Mouse (Mus musculus): ENCODE results near the gene Syndig1l. TPM values are rescaled to one million over a fixed set of nuclear protein-coding genes. Genes with fewer than 3 reads are reported as not detected.

The Syndig1l gene
- polyA plus RNA-seq (2014; fragmentation: Nextera tagmentation; extraction: Ambion mirVana) = 0.07 and 0.18 TPM in 2 replicates

- H3K9ac ChIP-seq (ENCODE audit: low read depth, low read length) = peak within 1 kb of the TSS; percentile 41
- H3K27me3 ChIP-seq (replicated peaks; ENCODE audit: control insufficient read depth, insufficient read depth, low read length) = peaks cover 34% of the 10 kb centered on the region
- no peaks in the 10 kb centered on the region for H3K4me1 ChIP-seq (ENCODE audit: control insufficient read depth, insufficient read depth, low read length)
- no peaks in the 10 kb centered on the region for H3K9me3 ChIP-seq (ENCODE audit: control insufficient read depth, low read length)
- peak within 1 kb of the TSS; percentile 52 for H3K4me3 ChIP-seq (ENCODE audit: low read depth, low read length)
- no peak within 1 kb of the TSS for H3K27ac ChIP-seq (replicated peaks; ENCODE audit: low read depth, low read length)
- peak within 1 kb of the TSS; percentile 93 for H3K4me2 ChIP-seq (ENCODE audit: low read depth, low read length)
- 4% methylated on average over 2 of the region's 79 CpGs for whole genome bisulfite sequencing
- no peaks in the 10 kb centered on the region for H3K36me3 ChIP-seq (ENCODE audit: control insufficient read depth, insufficient read depth, low read length)
- DNase-seq (ENCODE audit: low spot score) (peak; percentile 68), ATAC-seq (ENCODE audit: low read depth) (peak; percentile 76)
Measured at GRCm38 (mm10) chr12:84698319-84699081, at the start of gene Syndig1l. Syndig1l (minus strand) TSS chr12:84698831.

DNA sequence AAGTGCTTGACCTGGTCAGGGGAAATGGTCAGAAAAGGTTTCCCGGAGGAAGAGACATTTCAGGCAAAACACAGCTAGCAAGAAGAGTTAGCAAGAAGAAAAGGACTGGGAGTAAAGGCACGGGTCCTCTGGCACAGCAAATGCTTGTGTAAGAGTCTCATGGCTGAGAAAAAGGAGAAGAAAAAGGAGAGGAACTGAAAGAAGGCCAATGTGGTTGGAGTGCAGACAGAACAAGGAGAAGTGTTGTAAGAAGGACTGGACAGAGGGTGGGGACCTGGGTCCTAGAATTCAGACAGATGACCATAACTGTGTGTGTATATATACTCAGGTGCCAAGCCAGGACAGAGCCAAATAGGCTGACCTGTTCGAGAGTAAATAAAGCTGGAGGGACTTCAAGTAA, 49.5 kb upstream of the Syndig1l start:
- no peak overlapping the region for H3K4me3 ChIP-seq (ENCODE audit: low read depth, low read length)
- 72% methylated on average over 3 of the region's 3 CpGs for WGBS
- no peak overlapping the region for H3K9ac ChIP-seq (ENCODE audit: low read depth, low read length)
- no peaks in the 10 kb centered on the region for H3K4me1 ChIP-seq (ENCODE audit: control insufficient read depth, insufficient read depth, low read length)
- H3K4me2 ChIP-seq (ENCODE audit: low read depth, low read length) = no peak overlapping the region
- DNase-seq (ENCODE audit: low spot score) (no peak), ATAC-seq (ENCODE audit: low read depth) (no peak)
- H3K36me3 ChIP-seq (ENCODE audit: control insufficient read depth, insufficient read depth, low read length) = no peaks in the 10 kb centered on the region
- no peaks in the 10 kb centered on the region for H3K9me3 ChIP-seq (ENCODE audit: control insufficient read depth, low read length)
- H3K27ac ChIP-seq (replicated peaks; ENCODE audit: low read depth, low read length) = no peak overlapping the region
- H3K27me3 ChIP-seq (replicated peaks; ENCODE audit: control insufficient read depth, insufficient read depth, low read length) = no peaks in the 10 kb centered on the region

- ATAC-seq (ENCODE audit: low read depth) (no peak), DNase-seq (ENCODE audit: low spot score) (no peak)
- H3K27me3 ChIP-seq (replicated peaks; ENCODE audit: control insufficient read depth, insufficient read depth, low read length) = no peaks in the 10 kb centered on the region
- 50% methylated on average over 4 of the region's 4 CpGs for WGBS
- H3K4me1 ChIP-seq (ENCODE audit: control insufficient read depth, insufficient read depth, low read length) = no peaks in the 10 kb centered on the region
- no peak overlapping the region for H3K4me3 ChIP-seq (ENCODE audit: low read depth, low read length)
- H3K9ac ChIP-seq (ENCODE audit: low read depth, low read length) = no peak overlapping the region
- H3K4me2 ChIP-seq (ENCODE audit: low read depth, low read length) = no peak overlapping the region
- H3K36me3 ChIP-seq (ENCODE audit: control insufficient read depth, insufficient read depth, low read length) = no peaks in the 10 kb centered on the region
- H3K27ac ChIP-seq (replicated peaks; ENCODE audit: low read depth, low read length) = no peak overlapping the region
- no peaks in the 10 kb centered on the region for H3K9me3 ChIP-seq (ENCODE audit: control insufficient read depth, low read length)
Measured at GRCm38 (mm10) chr12:84745700-84746099, 47.1 kb upstream of the Syndig1l start.

DNA sequence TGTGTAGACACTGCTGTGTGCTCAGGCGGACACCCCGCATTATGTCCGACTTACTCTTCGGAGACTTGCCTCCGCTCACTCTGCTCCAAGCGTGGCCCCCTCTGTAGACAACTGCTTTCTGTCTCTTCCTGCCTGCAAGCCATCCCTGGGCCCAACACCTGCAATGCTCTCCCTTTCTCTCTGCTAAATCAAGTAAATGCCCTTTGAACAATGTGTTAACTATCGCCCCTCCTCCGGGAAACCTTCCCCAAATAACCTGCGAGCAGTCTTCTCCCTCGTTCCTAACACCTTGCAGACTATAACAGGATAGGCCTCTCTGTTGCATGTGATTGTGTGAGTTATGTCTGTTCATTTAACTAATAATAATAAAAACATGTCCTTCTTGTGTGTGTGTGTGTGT, 44.9 kb upstream of the Syndig1l start:
- 86% methylated on average over 10 of the region's 10 CpGs for WGBS
- DNase-seq (ENCODE audit: low spot score) (no peak), ATAC-seq (ENCODE audit: low read depth) (no peak)
- no peaks in the 10 kb centered on the region for H3K27me3 ChIP-seq (replicated peaks; ENCODE audit: control insufficient read depth, insufficient read depth, low read length)
- no peak overlapping the region for H3K4me2 ChIP-seq (ENCODE audit: low read depth, low read length)
- no peaks in the 10 kb centered on the region for H3K36me3 ChIP-seq (ENCODE audit: control insufficient read depth, insufficient read depth, low read length)
- no peak overlapping the region for H3K4me3 ChIP-seq (ENCODE audit: low read depth, low read length)
- no peaks in the 10 kb centered on the region for H3K4me1 ChIP-seq (ENCODE audit: control insufficient read depth, insufficient read depth, low read length)
- no peak overlapping the region for H3K9ac ChIP-seq (ENCODE audit: low read depth, low read length)
- no peak overlapping the region for H3K27ac ChIP-seq (replicated peaks; ENCODE audit: low read depth, low read length)
- no peaks in the 10 kb centered on the region for H3K9me3 ChIP-seq (ENCODE audit: control insufficient read depth, low read length)

DNA sequence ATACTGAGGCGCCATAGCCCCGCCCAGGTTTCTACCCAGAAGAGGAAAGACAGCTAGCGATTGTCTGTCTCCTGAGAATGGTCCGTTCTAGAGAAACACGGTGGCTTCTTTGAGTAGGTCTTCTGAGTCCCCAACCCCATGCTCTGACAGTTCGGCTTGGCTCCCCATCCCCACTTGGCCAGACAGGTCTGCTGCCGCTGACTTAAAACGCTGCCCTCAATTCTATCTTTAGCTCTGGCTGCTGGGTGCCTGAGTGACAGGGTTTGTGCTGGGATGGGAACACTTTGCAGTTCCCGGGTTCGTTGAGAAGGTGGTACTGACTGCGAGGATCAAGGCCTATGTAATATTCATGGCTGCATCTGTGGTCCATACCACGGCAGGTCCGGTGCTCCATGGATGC, 34.7 kb upstream of the Syndig1l start:
- H3K36me3 ChIP-seq (ENCODE audit: control insufficient read depth, insufficient read depth, low read length) = no peaks in the 10 kb centered on the region

DNA sequence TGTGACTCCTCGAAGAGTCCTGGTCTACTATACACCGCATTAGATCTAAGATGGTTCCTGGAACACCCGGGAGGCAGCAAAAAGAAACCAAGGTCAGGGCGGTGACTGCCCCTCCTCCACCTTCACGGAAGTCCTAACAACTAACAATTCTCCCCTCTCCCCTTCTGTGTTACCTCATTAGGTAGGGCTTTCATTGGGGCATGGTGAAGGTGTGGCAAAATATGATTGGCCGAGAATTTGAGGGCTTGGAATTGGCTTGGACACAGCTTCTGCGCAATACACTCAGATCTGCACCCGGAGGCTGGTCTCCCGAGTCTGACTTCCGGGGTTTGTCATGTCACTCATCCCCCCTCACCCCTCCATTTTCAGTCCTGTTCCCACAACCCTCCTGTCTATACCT, 29.8 kb upstream of the Syndig1l start:
- Histone ChIP-seq H3K27me3 (replicated peaks; ENCODE audit: control insufficient read depth, insufficient read depth, low read length) (no peaks in the 10 kb centered on the region), H3K27ac (replicated peaks; ENCODE audit: low read depth, low read length) (no peak overlapping the region), H3K9ac (ENCODE audit: low read depth, low read length) (no peak overlapping the region), H3K4me1 (ENCODE audit: control insufficient read depth, insufficient read depth, low read length) (no peaks in the 10 kb centered on the region), H3K9me3 (ENCODE audit: control insufficient read depth, low read length) (no peaks in the 10 kb centered on the region), H3K4me3 (ENCODE audit: low read depth, low read length) (no peak overlapping the region), H3K36me3 (ENCODE audit: control insufficient read depth, insufficient read depth, low read length) (no peaks in the 10 kb centered on the region), H3K4me2 (ENCODE audit: low read depth, low read length) (no peak overlapping the region)
- ATAC-seq (ENCODE audit: low read depth) (no peak), DNase-seq (ENCODE audit: low spot score) (no peak)
- 93% methylated on average over 10 of the region's 10 CpGs for WGBS

More for the DNA sequence above, 34.7 kb upstream of the Syndig1l start:
- H3K9ac ChIP-seq (ENCODE audit: low read depth, low read length) = no peak overlapping the region
- no peak overlapping the region for H3K4me3 ChIP-seq (ENCODE audit: low read depth, low read length)
- H3K4me2 ChIP-seq (ENCODE audit: low read depth, low read length) = no peak overlapping the region
- no peaks in the 10 kb centered on the region for H3K9me3 ChIP-seq (ENCODE audit: control insufficient read depth, low read length)
- whole genome bisulfite sequencing = 70% methylated on average over 11 of the region's 13 CpGs
- H3K27ac ChIP-seq (replicated peaks; ENCODE audit: low read depth, low read length) = no peak overlapping the region
- H3K4me1 ChIP-seq (ENCODE audit: control insufficient read depth, insufficient read depth, low read length) = no peaks in the 10 kb centered on the region
- no peak for ATAC-seq (ENCODE audit: low read depth)
- no peaks in the 10 kb centered on the region for H3K27me3 ChIP-seq (replicated peaks; ENCODE audit: control insufficient read depth, insufficient read depth, low read length)
- DNase-seq (ENCODE audit: low spot score) = no peak

DNA sequence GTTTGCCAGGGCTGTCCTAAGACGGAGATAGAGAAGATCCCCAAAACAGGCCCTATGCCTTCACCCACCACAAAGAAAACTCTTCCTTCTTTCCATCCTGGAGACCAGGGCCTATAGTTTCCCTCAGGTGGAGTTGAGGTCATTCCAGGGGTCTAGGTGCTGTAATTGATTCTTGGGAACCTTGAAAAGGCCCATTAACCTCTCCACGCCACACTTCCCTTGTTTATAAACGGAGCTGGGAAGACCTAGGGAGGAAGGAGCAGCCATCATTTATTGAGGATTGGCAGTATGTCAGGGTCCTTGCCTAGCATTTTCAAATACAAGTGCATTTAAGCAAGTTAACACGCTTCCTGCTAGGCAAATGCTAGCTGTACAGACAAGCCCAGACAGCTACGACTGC, 28.8 kb upstream of the Syndig1l start:
- H3K4me3 ChIP-seq (ENCODE audit: low read depth, low read length) = no peak overlapping the region

DNA sequence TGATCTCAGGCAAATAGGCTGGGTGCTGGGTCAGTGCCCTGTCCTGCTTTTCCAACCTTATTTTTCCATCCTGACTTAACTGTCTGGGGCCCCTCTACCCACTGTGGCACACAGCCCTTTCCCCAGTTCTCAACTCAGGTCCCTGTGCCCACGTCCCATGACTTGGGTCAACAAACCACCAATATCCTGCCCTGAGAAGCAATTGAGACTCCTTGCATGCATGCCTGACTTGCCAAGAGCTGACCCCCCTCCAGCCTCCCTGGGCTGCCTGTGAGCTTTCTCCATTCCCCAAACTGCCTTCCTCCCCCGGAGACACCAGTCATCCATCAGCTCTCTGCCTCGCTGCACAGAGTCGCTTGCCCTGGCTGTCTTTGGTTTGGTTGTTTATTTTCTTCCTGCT, 28.4 kb upstream of the Syndig1l start:
- no peak for ATAC-seq (ENCODE audit: low read depth)
- H3K4me3 ChIP-seq (ENCODE audit: low read depth, low read length) = no peak overlapping the region
- H3K9me3 ChIP-seq (ENCODE audit: control insufficient read depth, low read length) = no peaks in the 10 kb centered on the region
- no peaks in the 10 kb centered on the region for H3K4me1 ChIP-seq (ENCODE audit: control insufficient read depth, insufficient read depth, low read length)
- no peak for DNase-seq (ENCODE audit: low spot score)
- 56% methylated on average over 4 of the region's 4 CpGs for WGBS
- no peak overlapping the region for H3K9ac ChIP-seq (ENCODE audit: low read depth, low read length)
- H3K27ac ChIP-seq (replicated peaks; ENCODE audit: low read depth, low read length) = no peak overlapping the region
- H3K4me2 ChIP-seq (ENCODE audit: low read depth, low read length) = no peak overlapping the region
- no peaks in the 10 kb centered on the region for H3K27me3 ChIP-seq (replicated peaks; ENCODE audit: control insufficient read depth, insufficient read depth, low read length)
- H3K36me3 ChIP-seq (ENCODE audit: control insufficient read depth, insufficient read depth, low read length) = no peaks in the 10 kb centered on the region

More for the DNA sequence above, 28.8 kb upstream of the Syndig1l start:
- DNase-seq (ENCODE audit: low spot score) = no peak
- Histone ChIP-seq H3K27ac (replicated peaks; ENCODE audit: low read depth, low read length) (no peak overlapping the region), H3K27me3 (replicated peaks; ENCODE audit: control insufficient read depth, insufficient read depth, low read length) (no peaks in the 10 kb centered on the region), H3K36me3 (ENCODE audit: control insufficient read depth, insufficient read depth, low read length) (no peaks in the 10 kb centered on the region), H3K4me2 (ENCODE audit: low read depth, low read length) (no peak overlapping the region), H3K9ac (ENCODE audit: low read depth, low read length) (no peak overlapping the region), H3K9me3 (ENCODE audit: control insufficient read depth, low read length) (no peaks in the 10 kb centered on the region), H3K4me1 (ENCODE audit: control insufficient read depth, insufficient read depth, low read length) (no peaks in the 10 kb centered on the region)
- WGBS = 58% methylated on average over 5 of the region's 5 CpGs
- ATAC-seq (ENCODE audit: low read depth) = no peak

- no peaks in the 10 kb centered on the region for H3K27me3 ChIP-seq (replicated peaks; ENCODE audit: control insufficient read depth, insufficient read depth, low read length)
- ATAC-seq (ENCODE audit: low read depth) (no peak), DNase-seq (ENCODE audit: low spot score) (no peak)
- no peak overlapping the region for H3K4me3 ChIP-seq (ENCODE audit: low read depth, low read length)
- 84% methylated on average over 4 of the region's 4 CpGs for WGBS
- no peaks in the 10 kb centered on the region for H3K4me1 ChIP-seq (ENCODE audit: control insufficient read depth, insufficient read depth, low read length)
- no peaks in the 10 kb centered on the region for H3K36me3 ChIP-seq (ENCODE audit: control insufficient read depth, insufficient read depth, low read length)
- H3K27ac ChIP-seq (replicated peaks; ENCODE audit: low read depth, low read length) = no peak overlapping the region
- no peaks in the 10 kb centered on the region for H3K9me3 ChIP-seq (ENCODE audit: control insufficient read depth, low read length)
- H3K4me2 ChIP-seq (ENCODE audit: low read depth, low read length) = no peak overlapping the region
- H3K9ac ChIP-seq (ENCODE audit: low read depth, low read length) = no peak overlapping the region; the same call in 1 of the 2 replicates
Measured at GRCm38 (mm10) chr12:84726391-84726790, 27.8 kb upstream of the Syndig1l start.

Data from embryonic facial prominence, embryonic 14.5 days (tissue).